Mouse (Mus musculus) monocyte, adult 5-6 weeks (primary cell): ENCODE data around the gene Olfr316. TPM values are rescaled to one million over a fixed set of nuclear protein-coding genes. Genes with fewer than 3 reads are reported as not detected.

Source experiments
- ATAC-seq: fragments of 153-309, 156-312 bp; replicated peaks from 2 replicates; pipeline ENCODE4 v1.8.0; 2017; ENCODE audit warnings: mild to moderate bottlenecking; ENCODE audit not compliant: low TSS enrichment, insufficient number of reproducible peaks, severe bottlenecking, poor library complexity, low FRiP score
- total RNA-seq: library from RNA; stranded (forward); fragments of 200-1000, 200-491, 200-594 nt; gene quantifications from 3 replicates; pipeline ENCODE4 v1.2.3, GENCODE M21; 2017

Gene Olfr316
- total RNA-seq, 1 experiment from 2014 or later: not detected

- ATAC-seq: no peak
These were observed 49.2 kb downstream of the Olfr316 start, which contains the start of gene Fam183b for GRCm38 (mm10) chr11:58801558-58802228. Gene Fam183b, minus strand, starts transcription at chr11:58801960.

GRCm38 (mm10) chr11:58803871-58804270, 51.3 kb downstream of the Olfr316 start:
- no peak for ATAC-seq

DNA sequence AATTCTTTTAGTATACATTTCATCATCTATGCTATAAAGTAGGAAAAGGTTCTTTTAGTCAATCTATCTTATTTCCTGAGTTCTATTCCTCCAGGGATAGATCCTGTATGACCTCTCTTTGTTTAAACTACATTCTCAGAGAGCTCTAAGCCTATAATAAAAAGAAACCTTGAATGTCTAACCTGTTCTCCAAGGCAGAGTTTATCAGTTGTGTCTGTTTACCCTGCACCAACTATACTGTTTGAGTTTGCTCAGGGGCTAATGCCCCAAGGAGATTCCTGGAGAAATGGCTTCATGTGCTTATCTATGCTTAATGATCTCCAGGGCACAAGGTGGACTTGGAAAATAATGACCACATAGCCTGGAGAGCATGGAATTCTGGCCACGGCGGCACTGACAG, 51.9 kb downstream of the Olfr316 start:
- no peak for ATAC-seq

Other genes starting within 250 kb of the Olfr316 start
- gene Olfr330, start 217.9 kb upstream of the Olfr316 start, total RNA-seq: not detected in 3 replicates
- not detected in 3 replicates for gene Olfr329-ps, start 206.3 kb upstream of the Olfr316 start, total RNA-seq
- gene Olfr328, start 197.1 kb upstream of the Olfr316 start, total RNA-seq: 0.43 TPM in 1 of 3 replicates, not detected in the others
- not detected in 3 replicates for gene Olfr224, start 182.2 kb upstream of the Olfr316 start, total RNA-seq
- not detected in 3 replicates for gene Olfr325, start 175.0 kb upstream of the Olfr316 start, total RNA-seq
- gene Olfr324, start 157.6 kb upstream of the Olfr316 start, total RNA-seq: not detected in 3 replicates
- gene 2210407C18Rik, start 136.7 kb upstream of the Olfr316 start, total RNA-seq: not detected in 3 replicates
- not detected in 3 replicates for gene Olfr323, start 122.2 kb upstream of the Olfr316 start, total RNA-seq
- not detected in 3 replicates for gene Trim58, start 112.3 kb upstream of the Olfr316 start, total RNA-seq
- not detected in 3 replicates for gene Olfr322, start 94.0 kb upstream of the Olfr316 start, total RNA-seq
- gene Olfr320, start 71.6 kb upstream of the Olfr316 start, total RNA-seq: not detected in 3 replicates
- gene Olfr319, start 53.6 kb upstream of the Olfr316 start, total RNA-seq: not detected in 3 replicates
- gene Olfr318, start 28.7 kb upstream of the Olfr316 start, total RNA-seq: not detected in 3 replicates
- gene Olfr317, start 13.5 kb upstream of the Olfr316 start, total RNA-seq: not detected in 3 replicates
- not detected in 3 replicates for gene Olfr315, start 20.5 kb downstream of the Olfr316 start, total RNA-seq
- not detected in 3 replicates for gene Olfr314, start 30.2 kb downstream of the Olfr316 start, total RNA-seq
- not detected in 3 replicates for gene Fam183b, start 49.2 kb downstream of the Olfr316 start, total RNA-seq
- not detected in 3 replicates for gene Olfr313, start 62.3 kb downstream of the Olfr316 start, total RNA-seq
- gene Olfr312, start 76.5 kb downstream of the Olfr316 start, total RNA-seq: not detected in 3 replicates
- not detected in 3 replicates for gene Olfr311, start 86.5 kb downstream of the Olfr316 start, total RNA-seq
- 4.3 to 16.7 TPM (median 6.6 TPM) in 3 replicates for gene Gm12258, start 94.4 kb downstream of the Olfr316 start, total RNA-seq
- 3.4 to 10.0 TPM (median 3.9 TPM) in 3 replicates for gene 2810021J22Rik, start 114.5 kb downstream of the Olfr316 start, total RNA-seq
- gene Zfp39, start 151.5 kb downstream of the Olfr316 start, total RNA-seq: 9.4 to 12.8 TPM (median 10.7 TPM) in 3 replicates
- gene Btnl10, start 165.2 kb downstream of the Olfr316 start, total RNA-seq: not detected in 3 replicates
- gene Rnf187, start 186.2 kb downstream of the Olfr316 start, total RNA-seq: 42.2 to 79.7 TPM (median 47.8 TPM) in 3 replicates
- gene Hist3h2ba, start 196.2 kb downstream of the Olfr316 start, total RNA-seq: 1.7 TPM in 2 of 3 replicates, not detected in the other
- 35.6 to 52.4 TPM (median 42.1 TPM) in 3 replicates for gene Hist3h2a, start 202.0 kb downstream of the Olfr316 start, total RNA-seq
- gene Trim17, start 202.0 kb downstream of the Olfr316 start, total RNA-seq: 0.29 TPM in 1 of 3 replicates, not detected in the others
- gene Trim11, start 225.4 kb downstream of the Olfr316 start, total RNA-seq: 32.0 to 47.3 TPM (median 32.7 TPM) in 3 replicates